Mouse (Mus musculus) E14TG2a.4 (cell line): Measurements from ENCODE around the gene Kiss1.

Source experiments
- CTCF ChIP-seq: conservative IDR thresholded peaks from 2 replicates; pipeline ENCODE4 v1.5.1; 2014; ENCODE audit warnings: low read length
- NANOG ChIP-seq: IDR thresholded peaks from 2 replicates; pipeline ENCODE4 v1.6.1; 2014; ENCODE audit warnings: borderline replicate concordance, low read length, mixed read lengths
- POU5F1 ChIP-seq: IDR thresholded peaks from 2 replicates; pipeline ENCODE4 v1.6.1; 2014; ENCODE audit warnings: low read length, borderline replicate concordance

GRCm38 (mm10) chr1:133332656-133333430, 11.2 kb downstream of the Kiss1 start:
- TF ChIP-seq CTCF (no peak), POU5F1 (no peak), NANOG (no peak)
